Mouse (Mus musculus) kidney, adult 10 weeks (tissue): ENCODE measurements around the gene Tnfsf18. TPM values are rescaled to one million over a fixed set of nuclear protein-coding genes. Genes with fewer than 3 reads are reported as not detected.

Source experiments
- polyA plus RNA-seq: library from polyadenylated mRNA; stranded (reverse); fragments of 350-450 nt; fragmentation: Illumina TruSeq; extraction: RNeasy Lipid Tissue Mini Kit (QIAGEN cat#74804); gene quantifications from one replicate; pipeline ENCODE4 v1.2.3, GENCODE M21; 2014; ENCODE audit warnings: low read depth, low replicate concordance

Gene Tnfsf18
- polyA plus RNA-seq, result 0.20 TPM

DNA sequence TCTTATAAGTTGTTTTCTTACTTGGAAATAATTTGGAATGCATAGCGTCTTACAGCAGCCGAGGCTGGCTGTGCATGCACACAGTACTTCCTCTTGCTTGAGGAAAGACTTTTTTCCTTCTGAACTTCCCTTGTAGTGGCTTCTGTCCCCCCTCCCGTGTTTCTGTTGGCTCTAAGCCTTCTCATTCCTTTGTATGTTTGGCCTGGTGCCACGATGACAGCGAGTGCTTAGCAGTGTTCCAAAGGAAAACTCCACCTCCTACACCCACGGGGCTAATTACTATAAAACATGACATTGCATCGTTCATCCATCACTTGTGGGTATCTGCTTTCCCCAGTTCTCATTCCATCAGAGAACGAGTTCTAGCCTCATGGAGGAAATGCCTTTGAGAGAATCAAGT, at the start of gene Tnfsf18:
Tnfsf18 (plus strand) TSS at position 313 of the 400 bp plus-strand sequence.

Other genes starting within 250 kb of the Tnfsf18 start
- gene Prdx6, start 243.4 kb upstream of the Tnfsf18 start, polyA plus RNA-seq, result 199 TPM
- gene Tnfsf4, start 99.2 kb upstream of the Tnfsf18 start, polyA plus RNA-seq, result not detected